Mouse (Mus musculus): ENCODE measurements around the gene Chkb.

The Chkb gene

GRCm38 (mm10) chr15:89396883-89397282 is 32.8 kb downstream of the Chkb start:
- no peak for DNase-seq

- DNase-seq: no peak
Measured at GRCm38 (mm10) chr15:89390081-89390480, 39.6 kb downstream of the Chkb start.

- no peak for DNase-seq
Measured at GRCm38 (mm10) chr15:89387127-89387526, 42.6 kb downstream of the Chkb start.

GRCm38 (mm10) chr15:89384617-89385016 is 45.1 kb downstream of the Chkb start, which contains the start of gene Klhdc7b:
Gene Klhdc7b, plus strand, starts transcription at chr15:89384917.
- DNase-seq: no peak

- DNase-seq: no peak
Measured at GRCm38 (mm10) chr15:89379429-89379828, 50.3 kb downstream of the Chkb start.

- DNase-seq: peak; percentile 52
Measured at GRCm38 (mm10) chr15:89378831-89379401, 50.8 kb downstream of the Chkb start, which contains the start of gene Odf3b. Gene Odf3b, minus strand, starts transcription at chr15:89379282.

- DNase-seq: no peak
Measured at GRCm38 (mm10) chr15:89377938-89378828, 51.5 kb downstream of the Chkb start.

GRCm38 (mm10) chr15:89377362-89377761 is 52.3 kb downstream of the Chkb start:
- no peak for DNase-seq

- no peak for DNase-seq
Measured at GRCm38 (mm10) chr15:89376957-89377356, 52.8 kb downstream of the Chkb start, which contains the start of gene Tymp. Gene Tymp, minus strand, starts transcription at chr15:89377039.

All from lung, postnatal 36 days (tissue).